Mouse (Mus musculus): Measurements from ENCODE around the gene Fxyd6.

DNA sequence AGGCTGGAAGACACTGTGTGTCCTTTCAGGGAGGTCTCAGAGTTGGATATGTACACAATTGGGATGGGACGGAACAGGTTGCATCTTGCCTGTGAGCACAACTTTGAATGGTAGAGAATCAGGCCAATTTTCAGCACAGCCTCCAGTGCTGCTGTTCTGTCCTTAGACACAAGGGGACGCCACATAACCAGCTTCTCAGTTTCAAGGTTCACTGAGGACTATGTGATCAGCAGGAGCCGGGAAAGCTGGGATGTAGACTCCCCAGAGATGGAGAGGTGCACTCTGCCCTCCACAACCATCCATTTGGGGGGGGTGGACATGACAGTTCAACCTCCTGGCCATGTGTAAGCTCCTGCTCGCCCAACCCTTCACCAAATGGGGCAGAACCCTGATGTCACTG is 45.9 kb downstream of the Fxyd6 start:
- TF ChIP-seq CTCF (IDR thresholded peaks at IDR 0.05; ENCODE audit: low read depth, low read length) (peak; percentile 19; the same call in 1 of the 2 replicates), POLR2A (IDR thresholded peaks at IDR 0.05; ENCODE audit: extremely low read depth, insufficient read depth, low read length) (no peak)

Data from liver, adult 2 months (tissue).